Mouse (Mus musculus) layer of hippocampus, adult 2 months (tissue): ENCODE measurements around the gene Gm49388. TPM values are rescaled to one million over a fixed set of nuclear protein-coding genes. Genes with fewer than 3 reads are reported as not detected.

Experiments
- DNase-seq, 2 experiments: peaks; one replicate each; pipeline ENCODE4 v3.0.0; 2022; ENCODE audit warnings: low spot score in 2 of 2
- H3K27ac ChIP-seq: fragments of 200-600 bp; 2 replicates; pipeline ENCODE4 v1.8.1; 2022
- H3K4me3 ChIP-seq: fragments of 200-600 bp; 2 replicates; pipeline ENCODE4 v1.8.1; 2022; ENCODE audit warnings: mild to moderate bottlenecking
- CTCF ChIP-seq: fragments of 200-600 bp; conservative IDR thresholded peaks from 2 replicates; pipeline ENCODE4 v1.8.1; 2022; ENCODE audit warnings: antibody characterized with exemption, mild to moderate bottlenecking, moderate library complexity
- total RNA-seq, 2 experiments: library from RNA; stranded (reverse); gene quantifications; 2 replicates each; pipeline ENCODE4 v1.2.3; 2021

The Gm49388 gene
- total RNA-seq, 2 experiments from 2014 or later = 1.4 to 3.3 TPM

GRCm38 (mm10) chr7:127799738-127800137, 14.3 kb downstream of the Gm49388 start:
- Histone ChIP-seq H3K27ac (peak overlapping the region; percentile 80), H3K4me3 (no peak overlapping the region)
- DNase-seq = no peak
- no peak for TF ChIP-seq CTCF

- peak; percentile 88 to 93 for DNase-seq
- H3K4me3 ChIP-seq = peak within 1 kb of the TSS; percentile 50
- H3K27ac ChIP-seq = peak within 1 kb of the TSS; percentile 80
- peak; percentile 99 for TF ChIP-seq CTCF
Measured at GRCm38 (mm10) chr7:127800435-127801009, 15.1 kb downstream of the Gm49388 start, which contains the start of gene Hsd3b7. Gene Hsd3b7, plus strand, starts transcription at chr7:127800604.

GRCm38 (mm10) chr7:127801010-127801621, 15.7 kb downstream of the Gm49388 start:
- H3K27ac ChIP-seq = peak overlapping the region; percentile 80
- no peak for TF ChIP-seq CTCF
- H3K4me3 ChIP-seq = peak overlapping the region; percentile 50
- no peak for DNase-seq

- DNase-seq = peak in 1 of 2 experiments; percentile 59
- no peak overlapping the region for H3K4me3 ChIP-seq
- TF ChIP-seq CTCF = no peak
- peak overlapping the region; percentile 85 for H3K27ac ChIP-seq
Measured at GRCm38 (mm10) chr7:127802313-127802712, 16.9 kb downstream of the Gm49388 start.

GRCm38 (mm10) chr7:127808821-127809220, 23.4 kb downstream of the Gm49388 start:
- no peak for TF ChIP-seq CTCF
- Histone ChIP-seq H3K27ac (no peak overlapping the region), H3K4me3 (no peak overlapping the region)
- DNase-seq = no peak

GRCm38 (mm10) chr7:127809846-127810245, 24.4 kb downstream of the Gm49388 start:
- Histone ChIP-seq H3K4me3 (no peak overlapping the region), H3K27ac (no peak overlapping the region)
- no peak for TF ChIP-seq CTCF
- no peak for DNase-seq

GRCm38 (mm10) chr7:127810650-127811049, 25.2 kb downstream of the Gm49388 start:
- no peak overlapping the region for H3K27ac ChIP-seq
- H3K4me3 ChIP-seq = no peak overlapping the region
- no peak for DNase-seq
- no peak for TF ChIP-seq CTCF

GRCm38 (mm10) chr7:127811240-127811639, 25.8 kb downstream of the Gm49388 start:
- no peak for DNase-seq
- H3K4me3 ChIP-seq = no peak overlapping the region
- TF ChIP-seq CTCF = no peak
- no peak overlapping the region for H3K27ac ChIP-seq

GRCm38 (mm10) chr7:127812292-127812691, 26.9 kb downstream of the Gm49388 start:
- H3K27ac ChIP-seq = no peak overlapping the region; the same call in 1 of the 2 replicates
- TF ChIP-seq CTCF = no peak
- no peak for DNase-seq
- H3K4me3 ChIP-seq = no peak overlapping the region

GRCm38 (mm10) chr7:127813821-127814220, 28.4 kb downstream of the Gm49388 start:
- no peak overlapping the region for H3K4me3 ChIP-seq
- DNase-seq = no peak
- no peak for TF ChIP-seq CTCF
- H3K27ac ChIP-seq = peak overlapping the region; percentile 85

- peak overlapping the region; percentile 28 for H3K4me3 ChIP-seq
- DNase-seq = peak; percentile 79 to 81
- peak overlapping the region; percentile 85 for H3K27ac ChIP-seq
- TF ChIP-seq CTCF = peak; percentile 8; the same call in 1 of the 2 replicates
Measured at GRCm38 (mm10) chr7:127814241-127814921, 29.0 kb downstream of the Gm49388 start.

GRCm38 (mm10) chr7:127815116-127815665, 29.8 kb downstream of the Gm49388 start:
- TF ChIP-seq CTCF = no peak
- H3K4me3 ChIP-seq = no peak overlapping the region
- no peak for DNase-seq
- H3K27ac ChIP-seq = peak overlapping the region; percentile 85
